Mouse (Mus musculus) lung, postnatal 4 days (tissue): ENCODE results near the gene Gucy2c.
A peak's percentile ranks its signal among the peaks of the same experiment; 100 is the strongest.

Experiments
- DNase-seq, 2 experiments: peaks; one replicate each; pipeline ENCODE4 v3.0.0; 2021

The Gucy2c gene

GRCm38 (mm10) chr6:136723171-136723570 lies 58.4 kb downstream of the Gucy2c start:
- no peak for DNase-seq

- no peak for DNase-seq
Observed at GRCm38 (mm10) chr6:136722565-136722964, 59.0 kb downstream of the Gucy2c start.

GRCm38 (mm10) chr6:136721925-136722324 lies 59.6 kb downstream of the Gucy2c start:
- DNase-seq = peak; percentile 54 to 70

- DNase-seq = no peak
Observed at GRCm38 (mm10) chr6:136720436-136720835, 61.1 kb downstream of the Gucy2c start.

GRCm38 (mm10) chr6:136715881-136716431 lies 65.6 kb downstream of the Gucy2c start:
- DNase-seq = no peak

- DNase-seq = no peak
Observed at GRCm38 (mm10) chr6:136714097-136714496, 67.5 kb downstream of the Gucy2c start.

- DNase-seq = no peak
Observed at GRCm38 (mm10) chr6:136710408-136710807, 71.2 kb downstream of the Gucy2c start.

GRCm38 (mm10) chr6:136708597-136708996 lies 73.0 kb downstream of the Gucy2c start:
- no peak for DNase-seq

GRCm38 (mm10) chr6:136701878-136702277 lies 79.7 kb downstream of the Gucy2c start:
- DNase-seq = no peak

GRCm38 (mm10) chr6:136701185-136701584 lies 80.4 kb downstream of the Gucy2c start:
- no peak for DNase-seq

GRCm38 (mm10) chr6:136691314-136691713 lies 90.3 kb downstream of the Gucy2c start:
- no peak for DNase-seq

- no peak for DNase-seq
Observed at GRCm38 (mm10) chr6:136690527-136690926, 91.0 kb downstream of the Gucy2c start.

- DNase-seq = peak; percentile 41 to 44
Observed at GRCm38 (mm10) chr6:136689790-136690413, 91.7 kb downstream of the Gucy2c start.

- no peak for DNase-seq
Observed at GRCm38 (mm10) chr6:136685433-136685832, 96.1 kb downstream of the Gucy2c start.

GRCm38 (mm10) chr6:136683410-136684334 lies 97.9 kb downstream of the Gucy2c start:
- peak; percentile 35 to 42 for DNase-seq

- no peak for DNase-seq
Observed at GRCm38 (mm10) chr6:136679381-136679780, 102.2 kb downstream of the Gucy2c start.

GRCm38 (mm10) chr6:136674935-136675334 lies 106.6 kb downstream of the Gucy2c start:
- no peak for DNase-seq

- peak; percentile 61 to 80 for DNase-seq
Observed at GRCm38 (mm10) chr6:136672467-136672866, 109.1 kb downstream of the Gucy2c start.

GRCm38 (mm10) chr6:136669274-136669673 lies 112.3 kb downstream of the Gucy2c start:
- no peak for DNase-seq

- DNase-seq = no peak
Observed at GRCm38 (mm10) chr6:136668266-136668986, 113.1 kb downstream of the Gucy2c start.

- no peak for DNase-seq
Observed at GRCm38 (mm10) chr6:136662063-136662462, 119.5 kb downstream of the Gucy2c start.

GRCm38 (mm10) chr6:136661706-136662016 lies 119.9 kb downstream of the Gucy2c start, which contains the start of gene Plbd1:
TSS of gene Plbd1 (minus strand) at chr6:136661928.
- peak; percentile 71 to 80 for DNase-seq
